Mouse (Mus musculus) spleen, adult 2 months (tissue): ENCODE data around the gene Malrd1.

Experiments used
- CTCF ChIP-seq: fragments of 200-500 bp; IDR thresholded peaks from 2 replicates; pipeline ENCODE4 v1.5.1; 2011; ENCODE audit warnings: mild to moderate bottlenecking, inconsistent platforms; ENCODE audit not compliant: insufficient read depth, insufficient read length, insufficient replicate concordance; ENCODE audit errors: extremely low read depth
- POLR2A ChIP-seq: fragments of 200-500 bp; IDR thresholded peaks from 2 replicates; pipeline ENCODE4 v1.6.1; 2011; ENCODE audit warnings: low read depth, low read length, inconsistent platforms

DNA sequence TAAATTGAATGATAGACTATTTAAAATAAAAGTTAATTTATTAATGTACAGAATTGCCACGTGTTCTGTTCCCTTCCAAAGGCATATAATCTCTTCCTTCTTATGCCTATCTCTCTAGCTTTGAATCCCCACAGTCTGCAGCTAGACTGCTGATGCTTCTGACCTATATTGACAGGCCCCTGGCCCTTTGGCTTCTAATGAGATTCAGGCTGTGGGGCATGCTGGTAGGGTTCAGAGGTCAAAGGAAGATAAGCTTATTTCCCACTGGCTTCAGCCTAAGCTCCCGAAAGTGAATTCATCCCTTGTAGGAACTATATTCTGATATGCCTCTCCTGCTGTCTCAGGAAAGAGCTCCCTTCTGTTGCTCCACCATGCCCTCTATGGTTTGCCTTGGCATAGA lies 647.1 kb downstream of the Malrd1 start:
- TF ChIP-seq CTCF (no peak), POLR2A (no peak)
